Mouse (Mus musculus) urinary bladder, adult 18-20 months (tissue): ENCODE results near the gene Taar3.

Experiments used
- DNase-seq, 2 experiments: peaks; one replicate each; pipeline ENCODE4 v3.0.0; 2022; ENCODE audit warnings: low spot score in 2 of 2, mixed read lengths in 2 of 2

The Taar3 gene

DNA sequence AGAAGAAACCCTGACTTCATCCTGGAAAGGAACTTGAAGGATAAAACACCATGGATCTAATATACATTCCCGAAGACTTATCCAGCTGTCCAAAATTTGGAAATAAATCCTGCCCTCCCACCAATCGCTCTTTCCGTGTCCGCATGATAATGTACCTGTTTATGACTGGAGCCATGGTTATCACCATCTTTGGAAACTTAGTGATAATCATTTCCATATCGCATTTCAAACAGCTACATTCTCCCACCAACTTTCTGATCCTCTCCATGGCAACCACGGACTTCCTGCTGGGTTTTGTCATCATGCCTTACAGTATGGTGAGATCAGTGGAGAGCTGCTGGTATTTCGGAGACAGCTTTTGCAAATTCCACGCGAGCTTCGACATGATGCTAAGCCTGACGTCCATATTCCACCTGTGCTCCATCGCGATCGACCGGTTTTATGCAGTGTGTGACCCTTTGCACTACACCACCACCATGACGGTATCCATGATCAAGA, at the start of gene Taar3:
TSS of gene Taar3 (plus strand) at position 51 of the 498 bp plus-strand sequence.
- no peak for DNase-seq

DNA sequence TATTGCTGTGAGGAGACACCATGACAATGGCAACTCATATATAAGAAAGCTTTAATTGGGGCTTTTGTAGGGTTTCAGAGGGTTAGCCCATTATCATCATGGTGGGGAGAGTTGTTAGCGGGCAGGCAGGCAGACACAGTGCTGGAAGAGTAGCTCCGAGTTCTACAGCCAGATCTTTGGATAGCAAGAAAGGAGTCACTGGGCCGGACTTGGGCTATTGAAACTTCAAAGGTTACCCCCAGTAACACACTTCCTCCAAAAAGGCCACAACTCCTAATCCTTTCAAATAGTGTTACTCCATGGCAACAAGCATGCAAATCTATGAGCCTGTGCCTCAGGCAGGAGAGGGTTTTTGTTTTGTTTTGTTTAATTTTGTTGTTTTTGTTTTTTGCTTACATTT, 48.2 kb upstream of the Taar3 start:
- no peak for DNase-seq

DNA sequence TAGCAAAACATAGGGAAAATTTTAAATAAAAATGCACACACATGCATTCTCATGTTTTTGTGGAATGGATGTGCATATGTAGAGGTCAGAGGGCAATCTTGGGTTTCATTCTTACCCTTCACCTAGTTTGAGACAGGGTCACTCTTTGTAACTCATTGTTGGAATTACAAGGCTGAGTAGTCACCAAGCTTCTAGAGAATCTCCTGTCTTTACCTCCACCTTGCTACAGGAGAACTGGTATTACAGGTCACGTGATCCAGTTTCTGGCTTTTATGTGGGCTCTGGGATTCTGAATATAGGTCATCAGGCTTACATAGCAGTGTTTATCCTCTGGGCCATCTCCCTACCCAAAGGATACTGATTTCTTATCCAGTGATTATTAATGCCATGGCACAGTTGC, 43.7 kb upstream of the Taar3 start:
- DNase-seq = no peak

DNA sequence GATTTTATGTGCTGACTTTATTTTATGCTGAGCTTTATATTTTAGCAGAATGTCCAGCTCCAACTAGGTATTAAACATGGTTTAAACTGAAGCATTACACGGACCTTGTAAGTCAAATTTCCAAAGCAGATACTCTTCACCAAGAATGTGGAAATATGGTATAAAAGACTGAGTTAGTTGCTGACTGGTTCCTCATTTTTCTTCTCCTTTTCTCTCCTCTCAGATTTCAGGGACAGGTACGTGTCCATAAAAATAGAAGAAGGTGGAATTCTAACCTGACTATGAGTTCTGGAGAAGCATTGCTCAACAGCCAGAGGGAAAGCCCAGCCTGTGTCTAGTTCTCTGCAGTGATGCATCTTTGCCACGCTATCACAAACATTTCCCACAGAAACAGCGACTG, 29.3 kb upstream of the Taar3 start, which contains the start of gene Taar1:
TSS of gene Taar1 (plus strand) at position 301 of the 400 bp plus-strand sequence.
- DNase-seq = no peak

DNA sequence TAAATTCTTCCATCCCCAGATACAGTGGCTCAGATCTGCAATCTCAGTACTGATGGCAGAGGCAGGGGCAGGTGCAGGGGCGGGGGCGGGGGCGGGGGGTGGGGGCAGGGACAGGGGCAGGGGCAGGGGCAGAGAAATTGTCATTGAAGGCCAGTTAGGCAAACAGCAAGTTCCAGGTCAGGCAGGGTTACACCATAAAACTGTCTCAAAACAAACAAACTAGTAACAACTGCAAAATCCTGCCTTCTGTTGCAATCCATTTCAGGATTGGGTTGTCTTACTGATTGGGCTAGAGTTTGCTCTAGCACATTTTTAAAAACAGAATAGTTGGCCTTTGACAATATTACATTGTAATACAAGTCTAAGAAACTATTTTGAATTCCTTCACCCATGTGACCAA, 26.9 kb upstream of the Taar3 start:
- DNase-seq = no peak

DNA sequence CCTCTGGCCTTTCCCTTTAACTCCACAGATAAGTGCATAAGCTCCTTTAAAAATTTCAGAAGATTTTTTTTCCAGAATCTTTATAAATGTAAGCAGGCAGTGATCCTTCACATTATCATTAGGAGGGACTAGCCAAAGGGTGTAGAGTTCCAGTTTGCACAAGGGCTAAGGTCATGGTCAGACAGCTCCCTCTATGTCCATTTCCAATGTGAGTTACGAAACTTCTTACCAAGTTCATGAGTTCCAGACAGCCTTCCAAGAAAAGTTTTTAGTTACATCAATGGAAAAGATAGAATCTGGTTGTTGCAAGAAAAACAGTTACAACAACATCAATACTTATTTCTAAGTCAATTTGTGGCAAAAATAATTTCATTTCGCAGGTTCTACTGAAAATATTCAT, 25.4 kb upstream of the Taar3 start:
- DNase-seq = no peak

DNA sequence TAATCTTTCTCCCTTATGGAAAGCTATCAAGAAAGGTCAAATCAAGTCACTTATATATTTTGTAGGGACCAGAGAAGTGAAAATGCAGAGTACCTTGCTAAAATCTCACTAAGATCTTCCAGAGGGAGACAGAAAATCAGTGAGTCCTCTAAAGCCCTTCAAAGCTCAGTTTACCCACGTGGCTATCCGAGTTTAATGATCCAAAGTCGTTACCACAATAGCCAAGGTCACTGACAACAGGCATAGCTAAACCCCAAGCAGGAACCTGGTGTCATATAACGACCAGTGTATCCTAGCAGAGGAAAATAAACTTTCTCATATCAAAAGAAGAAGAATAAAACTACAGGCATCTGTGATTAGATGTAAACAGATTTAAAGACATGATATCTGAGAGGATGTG, 11.7 kb upstream of the Taar3 start:
- DNase-seq = no peak

DNA sequence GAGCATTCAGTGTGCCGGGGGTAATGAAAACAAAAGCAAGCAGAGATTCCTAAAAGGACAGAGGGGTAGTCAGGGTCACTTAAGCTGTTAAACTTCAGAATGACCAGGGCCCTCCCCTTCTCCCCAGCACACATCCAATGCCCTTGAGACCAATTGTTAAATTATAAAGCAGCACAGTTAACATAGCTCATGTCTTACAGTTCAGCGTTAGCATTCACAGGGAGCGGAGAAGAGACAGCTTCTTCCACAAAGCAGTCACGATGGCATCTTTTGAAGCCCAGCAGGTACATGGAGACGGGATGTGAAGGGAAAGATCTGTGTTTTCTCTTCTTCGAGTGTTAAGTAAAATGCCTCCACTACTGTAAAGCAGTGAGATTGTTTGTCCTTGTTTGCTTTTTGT, 11.0 kb upstream of the Taar3 start, which contains the start of gene Taar2:
TSS of gene Taar2 (plus strand) at position 261 of the 400 bp plus-strand sequence.
- DNase-seq = no peak

DNA sequence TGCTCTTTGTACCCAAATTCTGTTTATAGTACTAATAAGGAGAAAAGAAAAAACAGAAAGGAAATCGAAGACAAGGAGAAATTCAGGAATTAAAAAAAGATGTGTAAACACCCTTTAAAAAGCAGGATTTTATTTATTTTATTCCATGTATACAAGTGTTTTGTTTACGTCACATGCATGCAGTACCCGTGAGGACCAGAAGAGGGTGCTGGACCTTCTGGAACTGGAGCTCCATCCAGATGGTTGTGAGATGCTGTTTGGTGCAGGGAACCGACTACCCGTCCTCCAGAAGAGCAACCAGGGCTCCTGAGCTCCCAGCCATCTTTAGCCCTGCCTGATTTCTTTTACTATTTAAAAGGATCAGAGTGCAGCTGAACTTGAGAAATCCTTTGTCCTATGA, 6.9 kb upstream of the Taar3 start:
- DNase-seq = no peak

DNA sequence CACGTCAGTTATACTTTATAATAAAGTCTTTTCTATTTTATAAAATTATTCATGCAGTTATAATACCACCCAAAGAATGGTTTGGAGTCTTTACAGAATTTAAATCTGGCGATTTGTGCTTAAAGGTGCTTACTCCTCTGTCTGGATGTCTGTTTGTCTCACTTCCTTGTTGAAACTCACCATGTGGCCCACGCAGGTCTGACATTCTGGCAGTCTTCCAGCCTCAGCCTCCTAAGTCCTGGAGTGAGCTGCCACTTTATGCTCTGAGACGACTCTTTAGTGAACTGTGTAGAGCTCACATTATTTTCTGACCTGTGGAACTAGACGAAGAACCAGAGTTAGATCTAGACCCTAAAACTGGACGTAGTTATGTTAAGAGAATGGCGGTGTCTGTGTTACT, 1.3 kb upstream of the Taar3 start:
- no peak for DNase-seq

DNA sequence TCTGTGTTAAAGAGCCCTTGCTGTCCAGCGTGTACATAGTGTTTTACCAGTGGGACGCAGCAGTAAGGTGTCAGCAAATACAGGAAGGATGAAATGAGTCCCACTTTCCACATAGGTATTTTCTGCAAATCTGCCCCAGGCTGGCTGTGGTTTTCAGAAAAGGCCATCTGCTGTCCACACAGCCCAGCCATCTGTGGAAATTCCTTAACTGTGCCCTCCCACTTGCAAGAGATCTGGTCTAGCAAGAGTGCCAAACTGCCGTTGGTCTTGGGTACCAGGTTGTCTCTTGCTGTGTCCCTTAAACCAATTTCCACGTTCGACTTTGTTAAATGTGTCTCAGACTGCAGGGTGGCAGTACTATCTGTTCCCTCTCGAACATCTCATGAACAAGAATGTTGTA, 2.4 kb downstream of the Taar3 start:
- DNase-seq = no peak

DNA sequence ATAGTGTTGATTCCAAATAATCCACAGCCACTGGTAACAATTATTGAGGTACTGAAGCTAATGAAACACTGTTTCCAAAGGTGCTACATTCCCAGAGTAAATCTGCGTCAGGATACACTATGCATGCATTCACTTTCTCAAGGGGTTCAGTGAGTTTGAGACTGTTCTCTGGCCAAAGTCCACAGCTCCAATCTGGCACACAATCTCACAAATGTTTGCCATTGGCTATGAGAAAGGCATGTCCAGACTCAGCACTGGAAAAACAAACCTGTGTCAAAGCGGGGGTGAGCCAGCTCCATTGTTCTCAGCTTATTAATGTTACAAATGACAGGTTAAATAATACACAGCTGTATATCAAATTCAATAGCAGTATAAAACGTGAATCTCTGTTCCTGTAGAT, 9.7 kb downstream of the Taar3 start:
- peak; percentile 15 to 58 for DNase-seq

DNA sequence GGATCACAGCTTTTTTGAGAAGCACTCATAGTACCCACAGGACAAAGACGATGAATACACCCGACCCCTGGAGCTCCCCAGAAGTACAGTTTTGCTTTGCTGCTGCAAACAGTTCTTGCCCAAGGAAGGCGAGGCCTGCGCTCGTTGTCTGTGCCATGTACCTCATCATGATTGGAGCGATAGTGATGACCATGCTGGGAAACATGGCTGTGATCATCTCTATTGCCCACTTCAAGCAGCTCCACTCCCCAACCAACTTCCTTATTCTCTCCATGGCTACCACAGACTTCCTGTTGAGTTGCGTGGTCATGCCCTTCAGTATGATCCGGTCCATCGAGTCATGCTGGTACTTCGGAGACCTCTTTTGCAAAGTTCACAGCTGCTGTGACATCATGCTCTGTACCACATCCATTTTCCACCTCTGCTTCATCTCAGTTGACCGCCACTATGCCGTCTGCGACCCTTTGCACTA, 11.1 kb downstream of the Taar3 start, which contains the start of gene Taar4:
TSS of gene Taar4 (plus strand) at position 51 of the 472 bp plus-strand sequence.
- no peak for DNase-seq

DNA sequence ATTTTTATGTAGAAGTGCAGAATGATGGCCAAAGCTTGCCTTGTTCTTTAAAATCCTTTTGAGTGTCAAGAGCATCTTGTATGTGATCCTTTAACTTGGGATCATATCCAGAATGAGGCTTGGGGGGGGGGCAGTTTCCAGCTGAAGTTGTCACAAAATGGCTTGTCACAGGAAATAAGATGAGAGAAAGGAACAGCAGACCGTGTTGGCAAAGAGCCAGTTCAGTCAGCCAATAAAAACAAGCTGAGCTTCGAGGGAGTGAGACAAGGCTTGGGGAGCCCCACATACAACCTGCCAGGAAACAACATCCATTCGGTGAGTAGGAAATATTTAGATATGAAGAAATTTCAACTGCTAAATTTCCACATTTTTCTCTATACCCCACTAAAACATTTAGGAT, 14.1 kb downstream of the Taar3 start:
- no peak for DNase-seq

DNA sequence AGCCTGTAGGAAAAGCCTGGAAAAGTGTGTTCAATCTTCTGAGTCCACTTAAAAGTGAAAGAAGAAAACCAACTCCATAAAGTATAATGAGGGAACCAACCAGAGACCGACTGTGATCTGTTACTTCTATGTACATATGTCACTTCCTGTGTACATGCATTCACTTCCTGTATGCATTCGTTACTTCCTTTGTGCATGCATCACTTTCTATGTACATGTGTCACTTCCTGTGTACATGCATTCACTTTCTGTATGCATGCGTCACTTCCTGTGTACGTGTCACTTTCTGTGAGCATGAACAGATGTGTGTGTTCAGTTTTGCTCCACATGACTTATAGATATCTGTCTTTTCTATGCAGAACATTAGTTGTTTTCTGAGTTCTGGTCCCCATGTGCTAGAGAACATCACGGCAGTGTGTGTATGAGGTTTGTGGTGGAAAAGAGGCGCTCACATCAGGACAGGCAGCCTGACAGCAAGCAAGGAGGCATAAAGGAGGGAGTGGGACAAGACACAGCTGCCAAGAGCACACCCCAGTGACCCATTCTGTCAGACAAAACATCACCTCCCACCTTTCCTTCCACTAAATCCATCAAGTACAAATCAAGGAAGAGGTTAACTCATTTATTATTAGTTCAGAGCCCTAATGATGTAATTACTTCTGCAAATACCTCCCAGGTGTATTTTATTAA, 15.7 kb downstream of the Taar3 start:
- no peak for DNase-seq

DNA sequence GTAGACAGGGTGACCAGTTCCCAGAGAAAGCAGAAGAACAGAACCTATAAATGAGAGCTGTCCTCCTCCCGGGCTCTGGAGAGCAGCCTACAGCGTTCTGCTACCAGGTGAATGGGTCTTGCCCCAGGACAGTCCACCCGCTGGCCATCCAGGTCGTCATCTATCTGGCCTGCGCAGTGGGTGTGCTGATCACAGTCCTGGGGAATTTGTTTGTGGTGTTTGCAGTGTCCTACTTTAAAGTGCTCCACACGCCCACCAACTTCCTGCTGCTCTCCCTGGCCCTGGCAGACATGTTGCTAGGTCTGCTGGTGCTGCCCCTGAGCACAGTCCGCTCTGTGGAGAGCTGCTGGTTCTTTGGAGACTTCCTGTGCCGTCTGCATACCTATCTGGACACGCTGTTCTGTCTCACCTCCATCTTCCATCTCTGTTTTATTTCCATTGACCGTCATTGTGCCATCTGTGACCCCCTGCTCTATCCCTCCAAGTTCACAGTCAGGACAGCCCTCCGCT, 21.4 kb downstream of the Taar3 start, which contains the start of gene Taar5:
TSS of gene Taar5 (plus strand) at position 51 of the 510 bp plus-strand sequence.
- DNase-seq = no peak

DNA sequence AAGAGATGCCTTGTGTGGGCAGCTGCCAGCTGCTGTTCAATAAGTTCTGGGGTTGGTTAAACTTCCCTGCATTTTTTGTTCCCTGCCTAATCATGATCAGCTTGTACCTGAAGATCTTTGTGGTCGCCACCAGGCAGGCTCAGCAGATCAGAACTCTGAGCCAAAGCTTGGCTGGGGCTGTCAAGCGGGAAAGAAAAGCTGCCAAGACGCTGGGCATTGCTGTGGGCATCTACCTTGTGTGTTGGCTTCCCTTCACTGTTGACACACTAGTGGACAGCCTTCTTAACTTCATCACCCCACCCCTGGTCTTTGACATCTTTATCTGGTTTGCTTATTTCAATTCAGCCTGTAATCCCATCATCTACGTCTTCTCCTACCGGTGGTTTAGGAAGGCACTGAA, 21.9 kb downstream of the Taar3 start:
- DNase-seq = no peak

DNA sequence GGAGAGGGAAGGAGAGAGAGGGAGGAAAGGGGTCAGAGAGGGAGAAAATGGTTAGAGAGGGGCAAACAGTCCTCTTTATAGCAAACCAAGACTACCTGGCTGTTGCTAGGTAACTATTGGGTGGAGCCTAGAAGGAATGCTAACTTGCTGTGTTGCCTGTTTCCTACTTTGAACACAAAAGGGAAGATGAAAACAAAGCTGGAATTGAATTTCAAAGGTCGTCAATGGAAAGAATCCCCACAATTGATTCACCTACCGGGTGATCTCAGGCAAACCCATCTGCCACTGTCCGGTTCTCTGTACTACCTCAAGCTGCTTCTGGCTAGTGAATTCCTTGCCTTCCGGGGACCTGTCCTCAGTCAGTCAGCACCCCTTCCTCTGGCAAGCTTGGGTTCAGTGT, 28.6 kb downstream of the Taar3 start:
- DNase-seq = no peak

DNA sequence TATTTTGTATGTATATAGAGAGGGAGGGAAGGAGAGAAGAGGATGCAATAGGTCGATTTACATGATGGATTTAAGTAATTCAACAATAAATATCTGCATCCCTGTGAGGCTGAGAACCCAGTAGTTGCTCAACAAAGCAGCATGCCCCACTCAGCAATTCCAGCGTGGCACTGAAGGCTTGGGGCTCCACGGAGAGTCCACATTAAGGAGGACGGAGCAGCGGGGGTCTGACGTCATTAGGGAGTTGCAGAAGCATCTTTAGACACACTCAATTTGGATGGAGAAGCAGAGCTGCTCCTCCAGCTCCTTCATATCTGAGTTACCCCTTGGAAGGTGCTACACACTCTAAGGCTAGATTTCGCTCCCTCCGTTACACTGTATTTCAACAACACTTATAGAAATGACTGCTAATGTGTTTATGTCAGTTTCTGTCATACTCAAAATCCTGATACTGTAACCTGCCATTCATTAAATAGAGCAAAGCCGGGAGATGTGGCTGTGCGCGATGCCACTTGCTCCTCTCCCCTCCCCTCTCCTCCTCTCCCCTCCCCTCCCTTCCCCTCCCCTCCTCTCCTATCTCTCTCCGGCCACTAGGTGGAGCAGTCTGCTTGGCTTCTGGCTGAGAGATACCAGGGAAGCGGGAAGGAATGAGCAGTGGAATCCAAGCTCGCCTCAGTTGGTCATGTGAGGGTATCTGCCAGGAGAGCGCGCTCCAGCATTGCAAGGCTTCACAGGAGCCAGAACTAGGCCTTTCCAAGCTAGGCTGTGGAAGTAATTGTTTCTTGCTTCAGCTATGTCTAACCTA, 29.7 kb downstream of the Taar3 start:
- peak; percentile 34 to 47 for DNase-seq

DNA sequence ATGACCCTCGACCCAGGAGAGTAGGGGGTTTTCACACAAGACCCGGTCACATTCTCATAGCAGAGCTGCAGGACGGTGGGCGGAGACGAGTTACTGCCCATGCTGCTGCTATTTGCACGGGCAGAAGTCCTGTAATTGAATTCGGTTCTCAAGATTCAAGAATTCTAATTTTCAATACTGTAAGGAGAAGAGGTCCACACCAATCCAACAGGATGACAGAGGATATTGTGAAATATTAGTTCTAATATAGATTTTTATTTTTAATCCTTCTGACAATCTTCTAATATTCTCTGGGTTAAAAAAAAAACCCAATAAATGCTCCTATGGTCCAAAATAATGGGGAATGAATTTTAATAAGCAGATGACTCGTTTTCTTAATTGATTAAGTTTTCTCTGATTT, 36.2 kb downstream of the Taar3 start, which contains the start of gene Taar6:
TSS of gene Taar6 (minus strand) at position 101 of the 400 bp plus-strand sequence.
- DNase-seq = no peak

DNA sequence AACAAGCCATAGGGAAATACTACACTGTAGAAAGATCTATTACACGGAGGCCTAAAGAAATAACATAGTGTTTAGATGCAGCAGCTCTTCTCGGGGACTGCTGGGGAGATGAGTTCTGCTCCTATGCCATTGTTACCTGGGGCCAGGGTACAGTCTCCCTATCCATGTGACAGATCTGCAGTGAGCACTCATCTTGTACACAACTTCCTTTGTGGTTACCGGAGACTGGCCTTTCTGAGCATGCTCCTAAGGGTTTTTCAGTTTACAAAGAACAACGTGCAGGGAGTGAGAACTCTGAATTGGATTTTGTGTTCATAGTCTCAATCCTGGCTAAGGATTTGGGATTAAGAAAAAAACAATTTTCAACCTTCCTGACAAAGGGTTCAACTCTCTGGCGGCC, 37.1 kb downstream of the Taar3 start:
- no peak for DNase-seq

DNA sequence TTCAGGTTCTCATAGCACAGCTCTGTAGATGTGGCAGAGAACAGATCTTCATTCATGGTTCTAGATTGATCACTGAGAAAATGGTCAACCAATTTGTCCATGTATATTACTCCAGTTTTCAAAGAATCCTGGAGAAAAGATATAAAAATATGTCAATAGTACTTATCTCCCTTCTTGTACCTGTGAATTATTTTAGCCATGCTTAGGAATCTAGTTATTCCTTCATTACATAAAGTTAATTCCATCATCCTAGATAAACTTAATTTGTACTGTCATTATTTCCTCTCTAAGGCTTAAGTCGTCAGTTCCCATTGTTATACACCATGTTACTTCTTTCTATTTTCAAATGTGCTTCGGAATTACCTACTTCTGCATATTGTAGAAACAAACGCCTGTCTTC, 44.0 kb downstream of the Taar3 start, which contains the start of gene Taar7a:
TSS of gene Taar7a (minus strand) at position 101 of the 400 bp plus-strand sequence.
- DNase-seq = no peak
